Mouse (Mus musculus) cerebellum, adult 9-11 months (tissue): ENCODE data around the gene Gm5458.
"Not testable (repeated sequence)": the region's sequence is repeated elsewhere in the genome, so short reads cannot be mapped to it uniquely, and the experiment has no call there.

Experiments
- DNase-seq: peaks from one replicate; pipeline ENCODE4 v3.0.0; 2022

Gene Gm5458

DNA sequence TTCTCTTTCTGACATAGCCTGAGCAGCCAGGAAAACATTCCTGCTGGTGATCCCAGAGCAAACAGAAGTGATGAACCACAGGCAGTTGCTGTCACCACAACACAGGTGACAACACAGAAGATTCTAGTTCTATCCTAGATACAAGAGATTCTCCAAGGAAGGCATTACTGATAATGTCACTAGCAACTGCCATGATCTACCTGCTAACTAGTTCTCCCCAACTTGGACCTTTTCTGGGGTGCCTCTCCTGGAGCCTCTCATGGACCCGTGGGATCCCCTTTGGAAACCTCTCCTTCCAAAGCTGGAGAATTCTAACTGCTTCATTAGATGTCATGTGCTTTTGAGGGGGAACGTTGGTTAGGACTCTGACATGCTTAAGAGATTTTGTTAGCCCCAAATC lies at the start of gene Gm5458:
Gene Gm5458, minus strand, starts transcription at position 101 of the 400 bp plus-strand sequence.
- DNase-seq, result not testable (repeated sequence)

DNA sequence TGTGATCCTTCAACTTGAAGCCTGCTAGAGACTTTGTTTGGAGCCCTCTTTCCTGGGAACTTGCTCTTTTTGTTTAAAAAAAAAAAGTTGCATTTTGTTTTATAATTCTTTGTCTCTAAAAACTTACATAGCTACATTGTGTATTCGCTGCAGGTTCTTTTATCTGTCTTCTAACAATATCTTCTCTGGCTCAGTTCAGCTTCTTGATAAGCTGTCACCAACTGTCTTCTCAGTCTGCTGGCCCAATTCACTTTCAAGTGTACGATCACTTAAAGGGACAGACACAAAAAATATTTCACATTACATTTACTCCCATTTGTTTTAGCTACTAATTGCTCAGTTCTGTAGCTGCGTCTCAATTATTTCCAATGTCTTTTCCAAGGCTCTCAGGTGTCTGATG lies 43.9 kb upstream of the Gm5458 start:
- DNase-seq, result no peak

- DNase-seq, result not testable (repeated sequence)
Measured at GRCm38 (mm10) chr14:19584804-19585667, 17.3 kb downstream of the Gm5458 start, which contains the start of gene Gm2237. Gene Gm2237, minus strand, starts transcription at chr14:19585135.

DNA sequence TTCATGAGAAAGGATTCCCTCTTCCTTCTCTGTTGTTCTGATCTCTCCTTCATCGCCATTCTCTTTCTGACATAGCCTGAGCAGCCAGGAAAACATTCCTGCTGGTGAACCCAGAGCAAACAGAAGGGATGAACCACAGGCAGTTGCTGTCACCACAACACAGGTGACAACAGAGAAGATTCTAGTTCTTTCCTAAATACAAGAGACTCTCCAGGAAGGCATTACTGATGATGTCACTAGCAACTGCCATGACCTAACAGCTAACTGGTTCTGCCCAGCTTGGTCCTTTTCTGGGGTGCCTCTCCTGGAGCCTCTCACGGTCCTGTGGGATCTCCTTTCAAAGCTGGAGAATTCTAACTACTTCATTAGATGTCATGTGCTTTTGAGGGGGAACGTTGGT lies 52.5 kb downstream of the Gm5458 start, which contains the start of gene Gm2244:
Gene Gm2244, minus strand, starts transcription at position 101 of the 400 bp plus-strand sequence.
- DNase-seq, result not testable (repeated sequence)
